Mouse (Mus musculus): ENCODE measurements around the gene Khnyn.

GRCm38 (mm10) chr14:55882171-55882641 lies 2.5 kb upstream of the Khnyn start:
- TF ChIP-seq CTCF (IDR thresholded peaks at IDR 0.05; ENCODE audit: low read depth, low read length) (no peak), POLR2A (IDR thresholded peaks at IDR 0.05; ENCODE audit: extremely low read depth, insufficient read depth, low read length) (no peak)

Measured in liver, adult 2 months (tissue).